Mouse (Mus musculus): ENCODE measurements at regions not wholly inside any gene's neighbourhood (a gene's known extent, or its start where the extent isn't known, plus 50 kb on each side); places are given as distances from the start of the nearest gene placed in this dataset.

- DNase-seq: no peak
Measured at GRCm38 (mm10) chr1:191486766-191487165, 83.7 kb upstream of the Ppp2r5a start.

- no peak for DNase-seq
Measured at GRCm38 (mm10) chr1:191484726-191485425, 81.8 kb upstream of the Ppp2r5a start.

GRCm38 (mm10) chr1:191479906-191480379 is 76.9 kb upstream of the Ppp2r5a start:
- peak; percentile 37 to 46 for DNase-seq

- no peak for DNase-seq
Measured at GRCm38 (mm10) chr1:191472551-191472950, 69.5 kb upstream of the Ppp2r5a start.

- no peak for DNase-seq
Measured at GRCm38 (mm10) chr1:191471489-191471888, 68.4 kb upstream of the Ppp2r5a start.

GRCm38 (mm10) chr1:191470190-191470985 is 67.3 kb upstream of the Ppp2r5a start:
- DNase-seq: no peak

- no peak for DNase-seq
Measured at GRCm38 (mm10) chr1:191468837-191469529, 65.9 kb upstream of the Ppp2r5a start.

GRCm38 (mm10) chr1:191466261-191466660 is 63.2 kb upstream of the Ppp2r5a start:
- DNase-seq: peak in 1 of 2 experiments; percentile 24

- no peak for DNase-seq
Measured at GRCm38 (mm10) chr1:191465723-191466122, 62.7 kb upstream of the Ppp2r5a start.

- no peak for DNase-seq
Measured at GRCm38 (mm10) chr1:191465170-191465569, 62.1 kb upstream of the Ppp2r5a start.

GRCm38 (mm10) chr1:191461811-191462491 is 58.9 kb upstream of the Ppp2r5a start:
- DNase-seq: no peak

- DNase-seq: no peak
Measured at GRCm38 (mm10) chr1:191459066-191459465, 56.0 kb upstream of the Ppp2r5a start.

GRCm38 (mm10) chr1:191458292-191458691 is 55.2 kb upstream of the Ppp2r5a start:
- peak; percentile 79 to 85 for DNase-seq

GRCm38 (mm10) chr1:191457103-191457502 is 54.0 kb upstream of the Ppp2r5a start:
- no peak for DNase-seq

GRCm38 (mm10) chr1:191454604-191455003 is 51.5 kb upstream of the Ppp2r5a start:
- no peak for DNase-seq

- no peak for DNase-seq
Measured at GRCm38 (mm10) chr1:191453589-191453988, 50.5 kb upstream of the Ppp2r5a start.

Data from B cell, adult 2 months (primary cell).